Mouse (Mus musculus) ES-E14 (cell line): ENCODE measurements around the gene Wipf1. TPM values are rescaled to one million over a fixed set of nuclear protein-coding genes. Genes with fewer than 3 reads are reported as not detected.

Experiments used
- DNase-seq: peaks from one replicate; pipeline ENCODE4 v3.0.0-alpha.2; 2013; ENCODE audit warnings: low read depth, low spot score
- H3K27ac ChIP-seq: 2 replicates; pipeline ENCODE4 v1.5.1; 2012; ENCODE audit warnings: low read depth, mild to moderate bottlenecking, low read length, moderate library complexity, mixed read lengths; ENCODE audit not compliant: poor library complexity, insufficient read depth, severe bottlenecking
- H3K36me3 ChIP-seq: 2 replicates; pipeline ENCODE4 v1.6.1; 2012; ENCODE audit warnings: mild to moderate bottlenecking, low read length, moderate library complexity, mixed read lengths; ENCODE audit not compliant: control insufficient read depth, poor library complexity, insufficient read depth, severe bottlenecking
- H3K4me1 ChIP-seq, 2 experiments: fragments of 150-350 bp in 1 of 2; sonication (generic) in 1 of 2; 2 replicates each; pipeline ENCODE4 v1.6.1; 2012; ENCODE audit warnings: low read length in 2 of 2, mild to moderate bottlenecking in 1 of 2, mixed read lengths in 1 of 2; ENCODE audit not compliant: control insufficient read depth in 2 of 2, insufficient read depth in 2 of 2, poor library complexity in 1 of 2
- H3K4me3 ChIP-seq, 2 experiments: fragments of 150-350 bp in 1 of 2; sonication (generic) in 1 of 2; 2 replicates each; pipeline ENCODE4 v1.5.1; 2012; ENCODE audit warnings: low read length in 2 of 2, low read depth in 1 of 2, mild to moderate bottlenecking in 1 of 2, mixed read lengths in 1 of 2; ENCODE audit not compliant: insufficient read depth in 1 of 2, poor library complexity in 1 of 2, severe bottlenecking in 1 of 2
- H3K9ac ChIP-seq: 2 replicates; pipeline ENCODE4 v1.6.1; 2012; ENCODE audit warnings: low read depth, mild to moderate bottlenecking, low read length, mixed read lengths; ENCODE audit not compliant: poor library complexity, insufficient read depth, severe bottlenecking
- H3K9me3 ChIP-seq: fragments of 150-350 bp; sonication (generic); 2 replicates; pipeline ENCODE4 v1.6.1; 2012; ENCODE audit warnings: low read depth, mild to moderate bottlenecking, low read length; ENCODE audit not compliant: control insufficient read depth, insufficient read depth
- CHD2 ChIP-seq: IDR thresholded peaks from 2 replicates; pipeline ENCODE4 v1.6.1; 2014; ENCODE audit warnings: mild to moderate bottlenecking, low read depth, low read length, inconsistent platforms
- HCFC1 ChIP-seq: IDR thresholded peaks from 2 replicates; pipeline ENCODE4 v1.6.1; 2012; ENCODE audit warnings: low read length, inconsistent platforms, borderline replicate concordance; ENCODE audit not compliant: insufficient read depth
- MAFK ChIP-seq: IDR thresholded peaks from 2 replicates; pipeline ENCODE4 v1.6.1; 2014; ENCODE audit warnings: mild to moderate bottlenecking, low read depth, low read length, inconsistent platforms; ENCODE audit not compliant: insufficient read depth
- ZC3H11A ChIP-seq: IDR thresholded peaks from 2 replicates; pipeline ENCODE4 v1.6.1; 2012; ENCODE audit warnings: low read depth, mild to moderate bottlenecking, inconsistent platforms, low read length, borderline replicate concordance
- ZNF384 ChIP-seq: IDR thresholded peaks from 2 replicates; pipeline ENCODE4 v1.6.1; 2012; ENCODE audit warnings: low read depth, low read length, inconsistent platforms
- in situ Hi-C, 2 experiments: fragments of 600-800 bp; cut with MboI; formaldehyde crosslinking; loops; one replicate each; pipeline ENCODE4 v1.15.1; 2025; ENCODE audit warnings: low sequenced_read_pairs in 2 of 2, inconsistent platforms in 1 of 2; ENCODE audit not compliant: unreplicated experiment in 2 of 2
- total RNA-seq: library from RNA; depleted of rRNA; stranded (reverse); fragments of 300-350 nt; gene quantifications from 2 replicates; pipeline ENCODE4 v1.2.3, GENCODE M21; 2012

Gene Wipf1
- total RNA-seq, 1 experiment, result 1.2 TPM

- DNase-seq, result no peak
- H3K4me1 ChIP-seq, result no peaks in the 10 kb centered on the region
- no peak for TF ChIP-seq MAFK
- TF ChIP-seq ZC3H11A, result no peak
- TF ChIP-seq CHD2, result no peak
- TF ChIP-seq HCFC1, result no peak
- no peak for TF ChIP-seq ZNF384
- H3K4me3 ChIP-seq, result no peak overlapping the region
- in situ Hi-C loops, result no loop called here
- no peak overlapping the region for H3K27ac ChIP-seq
- H3K9ac ChIP-seq, result no peak overlapping the region
- no peaks in the 10 kb centered on the region for H3K36me3 ChIP-seq
- no peaks in the 10 kb centered on the region for H3K9me3 ChIP-seq
These were observed 132.1 kb downstream of the Wipf1 start for GRCm38 (mm10) chr2:73397476-73397875.

- H3K4me3 ChIP-seq, result no peak overlapping the region
- no peak for TF ChIP-seq ZNF384
- no peak for TF ChIP-seq CHD2
- no peak for TF ChIP-seq HCFC1
- no peak for TF ChIP-seq ZC3H11A
- DNase-seq, result no peak
- in situ Hi-C loops, result no loop called here
- H3K9me3 ChIP-seq, result no peaks in the 10 kb centered on the region
- H3K4me1 ChIP-seq, result no peaks in the 10 kb centered on the region
- H3K27ac ChIP-seq, result no peak overlapping the region
- H3K9ac ChIP-seq, result no peak overlapping the region
- H3K36me3 ChIP-seq, result no peaks in the 10 kb centered on the region
These were observed 132.7 kb downstream of the Wipf1 start for GRCm38 (mm10) chr2:73396828-73397325.

DNA sequence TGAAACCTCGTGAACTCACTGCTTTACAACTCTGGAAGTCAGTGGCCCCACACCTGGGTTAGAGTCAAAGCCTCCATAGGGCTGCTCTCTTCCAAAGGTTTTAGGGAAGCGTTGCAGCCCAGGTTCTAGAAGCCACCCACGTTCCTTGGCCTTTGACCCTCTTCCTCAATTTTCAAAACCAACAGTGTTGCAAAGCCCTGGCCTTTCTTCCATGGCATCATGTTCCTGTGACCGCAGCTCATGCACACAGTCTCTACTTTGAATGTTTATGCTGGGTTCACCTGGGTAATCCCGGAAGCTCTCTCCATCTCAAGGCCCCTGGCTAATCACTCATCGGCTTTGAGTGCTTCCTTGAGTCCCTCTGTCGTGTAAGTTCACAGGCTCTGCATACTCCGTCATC is 134.0 kb downstream of the Wipf1 start:
- Histone ChIP-seq H3K9ac (no peak overlapping the region), H3K36me3 (no peaks in the 10 kb centered on the region), H3K4me3 (no peak overlapping the region), H3K27ac (no peak overlapping the region), H3K4me1 (no peaks in the 10 kb centered on the region), H3K9me3 (no peaks in the 10 kb centered on the region)
- no peak for DNase-seq
- in situ Hi-C loops, result no loop called here
- TF ChIP-seq ZC3H11A (no peak), CHD2 (no peak), ZNF384 (no peak), HCFC1 (no peak)

GRCm38 (mm10) chr2:73394476-73394875 is 135.1 kb downstream of the Wipf1 start:
- Histone ChIP-seq H3K9me3 (no peaks in the 10 kb centered on the region), H3K4me3 (no peak overlapping the region), H3K27ac (no peak overlapping the region), H3K36me3 (no peaks in the 10 kb centered on the region), H3K9ac (no peak overlapping the region), H3K4me1 (no peaks in the 10 kb centered on the region)
- no peak for DNase-seq
- in situ Hi-C loops, result no loop called here
- TF ChIP-seq HCFC1 (no peak), ZC3H11A (no peak), ZNF384 (no peak), CHD2 (no peak), MAFK (no peak)

DNA sequence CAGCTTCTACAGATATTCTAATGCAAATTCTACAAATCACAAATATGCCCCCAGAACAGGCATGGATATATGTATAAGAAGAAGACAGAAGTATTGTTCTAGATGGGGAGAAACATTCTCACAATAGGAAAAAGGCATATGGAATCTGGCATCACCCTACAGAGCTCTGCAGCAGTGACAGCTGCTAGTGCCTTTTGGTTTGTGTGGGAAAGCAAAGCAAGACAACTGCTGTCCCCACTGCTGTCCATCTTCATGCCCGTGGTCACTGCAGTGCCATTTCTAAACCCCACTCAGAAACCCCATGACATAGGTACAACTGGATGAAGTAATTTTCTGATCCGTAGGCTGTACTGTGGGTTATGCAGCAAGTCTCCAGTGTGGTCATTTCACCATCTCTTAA is 136.8 kb downstream of the Wipf1 start:
- no peaks in the 10 kb centered on the region for H3K9me3 ChIP-seq
- no peak for DNase-seq
- TF ChIP-seq CHD2 (no peak), MAFK (no peak), HCFC1 (no peak), ZC3H11A (no peak), ZNF384 (no peak)
- no peak overlapping the region for H3K4me3 ChIP-seq
- in situ Hi-C loops, result no loop called here
- H3K27ac ChIP-seq, result no peak overlapping the region
- no peaks in the 10 kb centered on the region for H3K36me3 ChIP-seq
- H3K4me1 ChIP-seq, result no peaks in the 10 kb centered on the region
- no peak overlapping the region for H3K9ac ChIP-seq
